Mouse (Mus musculus): Measurements from ENCODE around the gene Tmem229b. TPM values are rescaled to one million over a fixed set of nuclear protein-coding genes. Genes with fewer than 3 reads are reported as not detected.
"Not testable (repeated sequence)": the region's sequence is repeated elsewhere in the genome, so short reads cannot be mapped to it uniquely, and the experiment has no call there.

Tmem229b gene
- polyA plus RNA-seq, 1 experiment = 60.9 TPM

- TF ChIP-seq POLR2A (IDR thresholded peaks at IDR 0.05; ENCODE audit: borderline replicate concordance, low read depth, low read length) = no peak
- TF ChIP-seq CTCF (IDR thresholded peaks at IDR 0.05; ENCODE audit: low read depth, low read length) = no peak
- Histone ChIP-seq H3K27ac (ENCODE audit: insufficient read depth, low read depth, low read length) (no peak overlapping the region), H3K4me3 (ENCODE audit: insufficient read depth, low read length) (no peak overlapping the region), H3K4me1 (ENCODE audit: control insufficient read depth, insufficient read depth, low read length) (no peaks in the 10 kb centered on the region)
Observed at GRCm38 (mm10) chr12:79040201-79040827, 32.9 kb upstream of the Tmem229b start.

- Histone ChIP-seq H3K27ac (ENCODE audit: insufficient read depth, low read depth, low read length) (no peak overlapping the region), H3K4me1 (ENCODE audit: control insufficient read depth, insufficient read depth, low read length) (no peaks in the 10 kb centered on the region), H3K4me3 (ENCODE audit: insufficient read depth, low read length) (no peak overlapping the region)
- no peak for TF ChIP-seq CTCF (IDR thresholded peaks at IDR 0.05; ENCODE audit: low read depth, low read length)
- no peak for TF ChIP-seq POLR2A (IDR thresholded peaks at IDR 0.05; ENCODE audit: borderline replicate concordance, low read depth, low read length)
Observed at GRCm38 (mm10) chr12:79039708-79040107, 32.3 kb upstream of the Tmem229b start.

GRCm38 (mm10) chr12:79035349-79035748 lies 27.9 kb upstream of the Tmem229b start:
- H3K27ac ChIP-seq (ENCODE audit: insufficient read depth, low read depth, low read length) = no peak overlapping the region

GRCm38 (mm10) chr12:79034331-79034730 lies 26.9 kb upstream of the Tmem229b start:
- H3K4me3 ChIP-seq (ENCODE audit: insufficient read depth, low read length) = no peak overlapping the region
- 0 out of 2 replicates have a peak, but pooled peaks cover 3% of the 10 kb centered on the region for H3K4me1 ChIP-seq (ENCODE audit: control insufficient read depth, insufficient read depth, low read length)
- TF ChIP-seq CTCF (IDR thresholded peaks at IDR 0.05; ENCODE audit: low read depth, low read length) (no peak), POLR2A (IDR thresholded peaks at IDR 0.05; ENCODE audit: borderline replicate concordance, low read depth, low read length) (no peak)
- H3K27ac ChIP-seq (ENCODE audit: insufficient read depth, low read depth, low read length) = no peak overlapping the region

More at GRCm38 (mm10) chr12:79035349-79035748, 27.9 kb upstream of the Tmem229b start:
- no peak overlapping the region for H3K4me3 ChIP-seq (ENCODE audit: insufficient read depth, low read length)
- H3K4me1 ChIP-seq (ENCODE audit: control insufficient read depth, insufficient read depth, low read length) = 0 out of 2 replicates have a peak, but pooled peaks cover 3% of the 10 kb centered on the region
- TF ChIP-seq POLR2A (IDR thresholded peaks at IDR 0.05; ENCODE audit: borderline replicate concordance, low read depth, low read length) (no peak), CTCF (IDR thresholded peaks at IDR 0.05; ENCODE audit: low read depth, low read length) (no peak)

GRCm38 (mm10) chr12:79028911-79029861 lies 21.8 kb upstream of the Tmem229b start, which contains the start of gene Plekhh1:
Gene Plekhh1 (plus strand): TSS chr12:79029163.
- Histone ChIP-seq H3K4me1 (ENCODE audit: control insufficient read depth, insufficient read depth, low read length) (peaks cover 11% of the 10 kb centered on the region), H3K4me3 (ENCODE audit: insufficient read depth, low read length) (peak within 1 kb of the TSS; percentile 63), H3K27ac (ENCODE audit: insufficient read depth, low read depth, low read length) (no peak within 1 kb of the TSS)
- TF ChIP-seq POLR2A (IDR thresholded peaks at IDR 0.05; ENCODE audit: borderline replicate concordance, low read depth, low read length) = no peak

DNA sequence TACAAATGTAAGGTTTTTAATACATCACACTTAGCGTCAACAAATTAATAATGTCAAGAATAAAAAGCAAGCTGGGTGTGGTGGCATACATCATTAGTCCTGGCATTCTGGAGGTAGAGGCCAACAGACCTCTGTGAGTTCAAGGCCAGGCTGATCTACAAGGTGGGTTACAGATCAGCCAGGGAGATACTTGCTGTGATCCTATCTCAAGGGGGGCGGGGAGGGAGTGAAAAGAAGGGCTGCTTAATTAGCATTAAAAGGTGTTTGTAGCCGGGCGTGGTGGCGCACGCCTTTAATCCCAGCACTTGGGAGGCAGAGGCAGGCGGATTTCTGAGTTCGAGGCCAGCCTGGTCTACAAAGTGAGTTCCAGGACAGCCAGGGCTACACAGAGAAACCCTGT lies 20.1 kb upstream of the Tmem229b start:
- H3K27ac ChIP-seq (ENCODE audit: insufficient read depth, low read depth, low read length); H3K4me3 ChIP-seq (ENCODE audit: insufficient read depth, low read length); H3K4me1 ChIP-seq (ENCODE audit: control insufficient read depth, insufficient read depth, low read length): not testable (repeated sequence)

DNA sequence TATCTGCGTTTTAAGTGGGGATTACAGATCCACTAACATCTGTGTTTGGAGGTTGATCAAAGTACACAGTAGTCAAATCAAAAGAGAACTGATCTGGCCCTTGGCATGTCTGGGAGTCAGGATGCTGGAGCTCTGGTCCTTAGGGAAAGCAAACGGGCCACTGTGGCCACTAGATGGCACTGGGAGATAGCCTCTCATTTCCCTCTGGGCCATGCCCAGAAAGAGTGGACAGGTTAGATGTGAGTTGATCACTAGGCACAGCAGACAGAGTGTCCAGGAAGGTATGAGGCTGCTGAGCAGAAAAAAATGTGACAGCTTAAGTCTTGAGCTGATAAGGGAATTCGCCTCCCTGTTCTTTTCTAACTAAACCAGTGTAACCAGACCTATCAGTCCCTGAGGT lies 15.5 kb upstream of the Tmem229b start:
- TF ChIP-seq POLR2A (IDR thresholded peaks at IDR 0.05; ENCODE audit: borderline replicate concordance, low read depth, low read length) (no peak), CTCF (IDR thresholded peaks at IDR 0.05; ENCODE audit: low read depth, low read length) (peak; percentile 83)
- no peak overlapping the region for H3K4me3 ChIP-seq (ENCODE audit: insufficient read depth, low read length)
- no peak overlapping the region for H3K27ac ChIP-seq (ENCODE audit: insufficient read depth, low read depth, low read length)
- peaks cover 9% of the 10 kb centered on the region for H3K4me1 ChIP-seq (ENCODE audit: control insufficient read depth, insufficient read depth, low read length)

- H3K27ac ChIP-seq (ENCODE audit: insufficient read depth, low read depth, low read length) = no peak overlapping the region
- H3K4me1 ChIP-seq (ENCODE audit: control insufficient read depth, insufficient read depth, low read length) = peaks cover 18% of the 10 kb centered on the region
- TF ChIP-seq POLR2A (IDR thresholded peaks at IDR 0.05; ENCODE audit: borderline replicate concordance, low read depth, low read length) (no peak), CTCF (IDR thresholded peaks at IDR 0.05; ENCODE audit: low read depth, low read length) (no peak)
- H3K4me3 ChIP-seq (ENCODE audit: insufficient read depth, low read length) = no peak overlapping the region
Observed at GRCm38 (mm10) chr12:79021902-79022301, 14.5 kb upstream of the Tmem229b start.

- no peak for TF ChIP-seq CTCF (IDR thresholded peaks at IDR 0.05; ENCODE audit: low read depth, low read length)
- no peak for TF ChIP-seq POLR2A (IDR thresholded peaks at IDR 0.05; ENCODE audit: borderline replicate concordance, low read depth, low read length)
- Histone ChIP-seq H3K4me1 (ENCODE audit: control insufficient read depth, insufficient read depth, low read length) (peaks cover 13% of the 10 kb centered on the region), H3K27ac (ENCODE audit: insufficient read depth, low read depth, low read length) (peak overlapping the region; percentile 47), H3K4me3 (ENCODE audit: insufficient read depth, low read length) (no peak overlapping the region)
Observed at GRCm38 (mm10) chr12:79017994-79018399, 10.6 kb upstream of the Tmem229b start.

DNA sequence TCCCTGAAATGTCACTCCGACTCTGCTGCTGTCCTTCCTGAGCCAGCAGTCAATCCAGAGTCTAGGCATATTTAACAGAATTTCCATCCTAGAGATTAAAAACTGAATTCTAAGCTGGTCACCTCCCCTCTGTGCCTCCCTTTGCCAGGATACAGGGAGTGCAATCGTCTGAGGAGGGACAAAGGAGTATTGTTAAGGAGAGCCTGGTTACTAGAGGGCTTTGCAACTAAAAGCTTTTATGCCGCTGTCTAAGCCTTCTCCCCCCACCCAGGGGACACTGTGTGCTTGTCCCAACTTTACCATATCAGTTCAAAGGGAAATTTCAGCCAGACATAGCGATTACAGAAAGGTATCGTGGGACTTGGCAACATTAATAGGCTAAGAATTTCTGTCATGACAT lies 8.7 kb upstream of the Tmem229b start:
- H3K4me1 ChIP-seq (ENCODE audit: control insufficient read depth, insufficient read depth, low read length) = peaks cover 15% of the 10 kb centered on the region
- H3K27ac ChIP-seq (ENCODE audit: insufficient read depth, low read depth, low read length) = no peak overlapping the region
- TF ChIP-seq POLR2A (IDR thresholded peaks at IDR 0.05; ENCODE audit: borderline replicate concordance, low read depth, low read length) (no peak), CTCF (IDR thresholded peaks at IDR 0.05; ENCODE audit: low read depth, low read length) (no peak)
- no peak overlapping the region for H3K4me3 ChIP-seq (ENCODE audit: insufficient read depth, low read length)

Data from bone marrow macrophage, adult 2 months (primary cell).